Mouse (Mus musculus) left cerebral cortex, postnatal 36 days (tissue): Measurements from ENCODE around the gene Dgkz. TPM values are rescaled to one million over a fixed set of nuclear protein-coding genes. Genes with fewer than 3 reads are reported as not detected.

Experiments used
- DNase-seq, 2 experiments: peaks; one replicate each; pipeline ENCODE4 v3.0.0; 2021 to 2022; ENCODE audit warnings: low spot score in 2 of 2, mixed read lengths in 1 of 2
- intact Hi-C: fragments of 180-260 bp; cut with DNase I; formaldehyde crosslinking; loops from one replicate; pipeline ENCODE4 v1.15.1; 2025
- microRNA-seq: library from miRNA; unstranded; fragments of <30 nt; microRNA quantifications from one replicate; pipeline ENCODE4 v1.2.0, GENCODE M21; 2022
- total RNA-seq, 2 experiments: library from RNA; stranded (reverse); gene quantifications; 2 replicates each; pipeline ENCODE4 v1.2.3; 2021

The Dgkz gene
- total RNA-seq, 2 experiments from 2014 or later = 503 to 538 TPM

GRCm38 (mm10) chr2:91903171-91903925, 72.3 kb downstream of the Dgkz start:
- intact Hi-C loops = no loop called here
- DNase-seq = peak; percentile 45 to 54

- no peak for DNase-seq
- intact Hi-C loops = no loop called here
These were observed 73.3 kb downstream of the Dgkz start for GRCm38 (mm10) chr2:91902336-91902735.

DNA sequence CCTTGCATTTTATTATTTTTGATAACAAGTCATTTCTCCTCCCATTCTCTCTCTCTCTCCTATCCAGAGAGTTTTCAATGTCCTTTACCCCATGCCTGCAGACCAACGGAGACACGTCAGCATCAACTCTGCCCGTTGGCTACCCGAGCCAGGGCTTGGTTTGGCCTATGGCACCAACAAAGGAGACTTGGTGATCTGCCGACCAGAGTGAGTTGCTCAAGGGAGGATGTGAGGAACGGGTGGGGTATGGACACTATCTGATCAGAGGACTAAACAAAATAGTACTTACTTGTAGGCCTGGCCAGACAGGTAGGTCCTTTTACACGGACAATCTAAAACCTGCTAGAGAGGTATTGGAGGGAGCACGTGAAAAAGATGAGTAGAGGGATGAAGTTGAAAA, 75.2 kb downstream of the Dgkz start:
- intact Hi-C loops = no loop called here
- no peak for DNase-seq

- DNase-seq = no peak
- intact Hi-C loops = no loop called here
These were observed 76.5 kb downstream of the Dgkz start for GRCm38 (mm10) chr2:91899141-91899540.

- intact Hi-C loops = no loop called here
- no peak for DNase-seq
These were observed 77.7 kb downstream of the Dgkz start for GRCm38 (mm10) chr2:91897968-91898367.

DNA sequence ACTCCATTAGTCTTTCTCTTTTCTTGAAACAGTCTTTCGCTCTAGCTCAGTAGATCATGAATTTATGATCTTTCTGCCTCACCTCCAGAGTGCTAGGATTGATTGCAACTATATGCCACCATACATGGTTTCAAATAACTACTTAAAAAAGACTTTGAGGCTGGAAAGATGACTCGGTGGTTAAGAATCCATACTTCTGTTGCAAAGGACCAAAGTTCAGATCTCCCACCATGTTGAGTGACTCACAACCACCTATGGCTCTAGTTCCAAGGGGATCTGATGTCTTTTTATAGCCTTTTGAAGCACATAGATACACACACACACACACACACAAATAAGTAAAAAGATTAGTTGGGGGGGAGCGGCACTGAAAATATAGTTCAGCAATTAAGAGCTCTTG, 80.3 kb downstream of the Dgkz start:
- intact Hi-C loops = no loop called here
- no peak for DNase-seq

- DNase-seq = no peak
- intact Hi-C loops = no loop called here
These were observed 80.9 kb downstream of the Dgkz start for GRCm38 (mm10) chr2:91894716-91895115.

GRCm38 (mm10) chr2:91884616-91885015, 91.0 kb downstream of the Dgkz start:
- intact Hi-C loops = no loop called here
- DNase-seq = no peak

DNA sequence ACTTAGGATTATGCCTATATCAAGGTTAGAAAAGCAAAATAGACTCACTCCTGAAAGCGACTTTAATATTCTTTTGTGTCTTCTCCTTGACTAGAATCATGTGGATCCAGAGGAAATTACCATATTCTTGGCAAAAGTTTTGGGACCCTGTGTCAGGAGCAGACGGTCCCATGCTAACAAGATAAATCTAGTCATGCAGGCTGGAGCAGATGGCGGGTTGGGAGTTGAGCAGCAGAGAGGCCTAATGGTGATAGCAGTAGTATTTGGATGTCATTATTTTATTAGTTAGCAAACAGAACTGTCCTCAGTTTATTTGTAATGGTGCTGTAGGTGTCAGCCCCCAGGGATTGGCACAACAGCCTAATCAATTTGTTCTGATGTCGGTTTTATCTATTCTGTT, 91.7 kb downstream of the Dgkz start:
- intact Hi-C loops = no loop called here
- no peak for DNase-seq

Small RNA genes within 50 kb of the gene (microRNA-seq; reads per million reads assigned to microRNA genes)
- gene Mir6999 = not detected

Other genes with a start within 250 kb of the Dgkz start
- 10 to 100 TPM; 52.6 to 55.5 TPM for gene Ambra1, start 245.7 kb downstream of the Dgkz start, total RNA-seq
- 10 to 100 TPM; 44.0 to 51.3 TPM for gene Chrm4, start 48.6 kb downstream of the Dgkz start, total RNA-seq
- 10 to 100 TPM; 15.6 to 23.5 TPM for gene Mdk, start 43.6 kb downstream of the Dgkz start, total RNA-seq
- gene Gm9821, start 30.2 kb downstream of the Dgkz start, total RNA-seq = not detected
- gene Creb3l1, start 48.6 kb upstream of the Dgkz start, total RNA-seq = 1 to 10 TPM; 2.6 to 2.8 TPM
- 100 to 1,000 TPM in 1 of 2 experiments, 10 to 100 TPM in 1; 97.1 to 126 TPM for gene Phf21a, start 117.3 kb upstream of the Dgkz start, total RNA-seq